Mouse (Mus musculus) limb, embryonic 15.5 days (tissue): ENCODE measurements around the gene Clec4f. TPM values are rescaled to one million over a fixed set of nuclear protein-coding genes. Genes with fewer than 3 reads are reported as not detected.

Experiments used
- polyA plus RNA-seq: library from polyadenylated mRNA; unstranded; fragments of >200 nt; fragmentation: Nextera tagmentation; extraction: Ambion mirVana; gene quantifications from 2 replicates; pipeline ENCODE4 v1.2.1, GENCODE M21; 2015

Gene Clec4f
- polyA plus RNA-seq, 1 experiment from 2014 or later = not detected

Other genes with a start within 250 kb of the Clec4f start
- 57.1 and 59.5 TPM in 2 replicates for gene Tet3, start 197.1 kb downstream of the Clec4f start, polyA plus RNA-seq
- gene Dguok, start 149.2 kb downstream of the Clec4f start, polyA plus RNA-seq = 86.6 and 88.6 TPM in 2 replicates
- 9.5 and 12.7 TPM in 2 replicates for gene Actg2, start 119.9 kb downstream of the Clec4f start, polyA plus RNA-seq
- gene Stambp, start 83.5 kb downstream of the Clec4f start, polyA plus RNA-seq = 30.8 and 34.2 TPM in 2 replicates
- gene Cd207, start 21.7 kb upstream of the Clec4f start, polyA plus RNA-seq = not detected in 2 replicates
- 1.2 and 1.3 TPM in 2 replicates for gene Vax2, start 55.1 kb upstream of the Clec4f start, polyA plus RNA-seq
- gene Atp6v1b1, start 86.8 kb upstream of the Clec4f start, polyA plus RNA-seq = not detected in 2 replicates
- gene Ankrd53, start 106.5 kb upstream of the Clec4f start, polyA plus RNA-seq = 0.10 and 0.12 TPM in 2 replicates
- gene Tex261, start 119.6 kb upstream of the Clec4f start, polyA plus RNA-seq = 89.0 and 90.3 TPM in 2 replicates
- gene Nagk, start 138.8 kb upstream of the Clec4f start, polyA plus RNA-seq = 72.1 and 73.1 TPM in 2 replicates
- gene Paip2b, start 175.6 kb upstream of the Clec4f start, polyA plus RNA-seq = 17.6 and 27.9 TPM in 2 replicates
- 46.7 and 59.3 TPM in 2 replicates for gene Zfp638, start 210.9 kb upstream of the Clec4f start, polyA plus RNA-seq